Comparison of ENCODE assay signal across 9 mouse cellular contexts in the genomic region with DNA sequence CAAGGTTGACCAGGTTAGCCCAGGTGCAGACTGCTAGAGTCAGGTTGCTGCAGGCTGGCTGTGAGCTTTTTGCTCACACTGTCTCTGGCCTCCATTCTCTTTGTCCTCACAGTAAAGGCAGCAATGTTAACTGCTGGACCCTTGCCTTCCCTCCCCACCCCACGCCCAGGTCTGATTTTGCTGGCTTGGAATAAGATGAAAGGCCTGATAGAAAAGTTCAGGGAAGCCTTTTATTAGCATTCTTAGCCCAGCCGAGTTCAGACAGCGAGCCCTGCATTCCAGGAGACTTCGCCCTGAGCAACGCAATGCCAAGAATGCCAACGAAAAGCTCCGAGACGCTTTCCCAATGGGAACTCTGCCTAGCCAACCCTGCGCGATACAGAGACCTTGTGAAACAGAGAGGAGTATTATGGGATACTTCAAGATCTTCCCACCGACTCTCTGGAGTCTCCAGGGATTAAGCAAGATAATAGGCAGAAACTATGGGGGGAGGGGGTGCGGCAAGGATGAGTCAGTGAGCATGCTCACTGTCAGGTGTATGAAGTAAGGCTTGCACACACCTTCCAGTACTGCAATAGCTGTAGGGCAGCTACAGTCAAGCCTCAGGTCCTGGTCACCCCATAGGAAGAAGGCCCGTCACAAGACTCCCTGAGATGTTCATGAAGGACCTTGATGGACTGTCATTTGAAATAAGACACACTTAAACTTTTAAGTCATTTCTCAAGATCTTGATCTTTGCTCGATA. TPM values are rescaled to one million over a fixed set of nuclear protein-coding genes. Genes with fewer than 3 reads are reported as not detected.
DNase-seq lines count a peak whose midpoint lies in the region; ATAC-seq lines count a peak whose summit lies in the region.
"Had no signal": no experiment of that assay in that cellular context is flagged by ENCODE, and none has a peak within 500 bp of the region (broad histone marks: within the 10 kb centered on the region; RNA-seq: fewer than 3 reads in every experiment).

No protein-coding gene starts in this region.

- 18% methylated on average over 14 of the region's 14 CpGs for WGBS in forebrain, embryonic 15.5 days
- 28% methylated on average over 14 of the region's 14 CpGs for WGBS in neural tube, embryonic 14.5 days

- H3K4me1 ChIP-seq in forebrain, embryonic 15.5 days, result peaks cover 13% of the 10 kb centered on the region
- H3K4me1 ChIP-seq in neural tube, embryonic 14.5 days (ENCODE audit: control insufficient read depth, insufficient read depth, low read length), result no peaks in the 10 kb centered on the region; the same call in 1 of the 2 replicates

- no peak overlapping the region for H3K4me3 ChIP-seq in forebrain, embryonic 15.5 days
- H3K4me3 ChIP-seq in neural tube, embryonic 14.5 days (ENCODE audit: low read depth, low read length), result no peak overlapping the region
- H3K4me3 ChIP-seq: left cerebral cortex, adult 2 months had no signal

- H3K27me3 ChIP-seq in forebrain, embryonic 15.5 days, result no peaks in the 10 kb centered on the region
- no peaks in the 10 kb centered on the region for H3K27me3 ChIP-seq in neural tube, embryonic 14.5 days (ENCODE audit: control insufficient read depth, insufficient read depth, low read length)

- H3K36me3 ChIP-seq in forebrain, embryonic 15.5 days, result no peaks in the 10 kb centered on the region
- H3K36me3 ChIP-seq in neural tube, embryonic 14.5 days (ENCODE audit: control insufficient read depth, insufficient read depth, low read length), result no peaks in the 10 kb centered on the region

- DNase-seq in urinary bladder, postnatal 14 days (ENCODE audit: low spot score), result peak; percentile 51
- no peak for DNase-seq in urinary bladder, adult 2 months (ENCODE audit: low spot score)
- peak; percentile 72 to 79 for DNase-seq in kidney, postnatal 25 days
- DNase-seq in spleen, adult 18-20 months, result no peak
- no peak for DNase-seq in spleen, adult 12 weeks (ENCODE audit: low spot score)

- no peaks in the 10 kb centered on the region for H3K9me3 ChIP-seq in forebrain, embryonic 15.5 days
- H3K9me3 ChIP-seq in neural tube, embryonic 14.5 days (ENCODE audit: control insufficient read depth, low read length), result no peaks in the 10 kb centered on the region

- H3K4me2 ChIP-seq in forebrain, embryonic 15.5 days (replicated peaks), result no peak overlapping the region
- H3K4me2 ChIP-seq in neural tube, embryonic 14.5 days (ENCODE audit: low read depth, low read length), result no peak overlapping the region

- H3K9ac ChIP-seq in forebrain, embryonic 15.5 days (replicated peaks), result no peak overlapping the region
- no peak overlapping the region for H3K9ac ChIP-seq in neural tube, embryonic 14.5 days (replicated peaks; ENCODE audit: low read depth, low read length)

- no peak overlapping the region for H3K27ac ChIP-seq in forebrain, embryonic 15.5 days (replicated peaks)
- no peak overlapping the region for H3K27ac ChIP-seq in neural tube, embryonic 14.5 days (ENCODE audit: low read depth, low read length)
- H3K27ac ChIP-seq: left cerebral cortex, adult 2 months had no signal

- ATAC-seq in forebrain, embryonic 15.5 days (replicated peaks), result peak; percentile 55
- peak; percentile 80; the same call in 1 of the 2 replicates for ATAC-seq in neural tube, embryonic 14.5 days (ENCODE audit: low read depth)
- ATAC-seq in inflammation-experienced regulatory T-cells, adult 6 months, result no peak

RNA-seq across cellular contexts. Expression of gene Afap1l2, which starts 17.5 kb away (rescaled TPM):
- polyA plus RNA-seq in urinary bladder, adult 2 months (2012; rRNA removed), result 11.4 and 12.2 TPM in 2 replicates
- 5.9 and 6.8 TPM in 2 replicates for polyA plus RNA-seq in forebrain, embryonic 15.5 days (2015; fragmentation: Nextera tagmentation; extraction: Ambion mirVana)
- 8.2 and 14.9 TPM in 2 replicates for polyA plus RNA-seq in neural tube, embryonic 14.5 days (2014; fragmentation: Nextera tagmentation; extraction: Ambion mirVana)
- not detected for polyA plus RNA-seq in inflammation-experienced regulatory T-cells, adult 6 months (2017; shearing (Covaris generic))

Comparison
In these comparisons a context has a peak if more than half of its experiments do, and no peak if none do; other contexts are left out.
1. DNase-seq: peak in urinary bladder, postnatal 14 days (single experiment) and kidney, postnatal 25 days (2 of 2); none in urinary bladder, adult 2 months (single experiment), spleen, adult 18-20 months (0 of 2) and spleen, adult 12 weeks (single experiment).